Comparison of ENCODE assay signal across 18 mouse cellular contexts in the genomic region with DNA sequence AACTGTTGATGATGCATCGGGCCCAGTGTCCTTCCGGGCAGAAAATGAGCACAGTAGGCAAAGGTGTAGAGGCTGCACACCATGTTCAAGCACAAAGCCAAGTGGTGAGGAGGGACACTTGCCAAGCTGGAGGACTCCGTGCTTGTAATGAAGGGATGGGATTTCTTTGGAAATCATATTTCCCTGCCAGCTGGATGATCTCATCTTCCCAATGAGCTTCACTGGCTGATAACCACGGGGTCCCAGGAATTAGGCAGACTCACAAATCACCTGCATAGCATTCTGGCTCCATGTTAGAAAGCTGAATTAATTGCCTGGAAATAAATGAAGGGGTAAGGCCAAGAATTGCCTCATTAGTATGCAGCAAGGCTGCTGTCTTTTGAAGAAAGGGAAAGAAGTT.
DNase-seq lines count a peak whose midpoint lies in the region; ATAC-seq and TF ChIP-seq lines count a peak whose summit lies in the region.
"Had no signal": no experiment of that assay in that cellular context is flagged by ENCODE, and none has a peak within 500 bp of the region (broad histone marks: within the 10 kb centered on the region; RNA-seq: fewer than 3 reads in every experiment).

No protein-coding gene starts in this region.

- no peaks in the 10 kb centered on the region for H3K9me3 ChIP-seq in midbrain, embryonic 14.5 days (ENCODE audit: control insufficient read depth, low read length)
- no peaks in the 10 kb centered on the region for H3K9me3 ChIP-seq in midbrain, embryonic 10.5 days (replicated peaks)
- no peaks in the 10 kb centered on the region for H3K9me3 ChIP-seq in neural tube, embryonic 13.5 days
- H3K9me3 ChIP-seq: intestine, embryonic 15.5 days; midbrain, embryonic 12.5 days; neural tube, embryonic 12.5 days had no signal

- H3K9ac ChIP-seq in midbrain, embryonic 14.5 days (replicated peaks; ENCODE audit: low read length), result no peak overlapping the region
- no peak overlapping the region for H3K9ac ChIP-seq in neural tube, embryonic 13.5 days
- H3K9ac ChIP-seq: intestine, embryonic 15.5 days; liver, embryonic 14.5 days; midbrain, embryonic 12.5 days; neural tube, embryonic 12.5 days had no signal

- no peak overlapping the region for H3K4me2 ChIP-seq in midbrain, embryonic 14.5 days (ENCODE audit: low read length)
- H3K4me2 ChIP-seq in neural tube, embryonic 13.5 days, result no peak overlapping the region
- H3K4me2 ChIP-seq: intestine, embryonic 15.5 days; midbrain, embryonic 12.5 days; neural tube, embryonic 12.5 days had no signal

- no peaks in the 10 kb centered on the region for H3K4me1 ChIP-seq in cerebellum, adult 2 months (ENCODE audit: control insufficient read depth, insufficient read depth, low read length)
- no peaks in the 10 kb centered on the region for H3K4me1 ChIP-seq in midbrain, embryonic 14.5 days (ENCODE audit: control insufficient read depth, insufficient read depth, low read length)
- H3K4me1 ChIP-seq in midbrain, embryonic 10.5 days, result no peaks in the 10 kb centered on the region
- H3K4me1 ChIP-seq in neural tube, embryonic 13.5 days (replicated peaks), result peaks cover 11% of the 10 kb centered on the region
- H3K4me1 ChIP-seq in thymus, adult 2 months (replicated peaks; ENCODE audit: control insufficient read depth, insufficient read depth, low read length), result no peaks in the 10 kb centered on the region
- H3K4me1 ChIP-seq: intestine, embryonic 15.5 days; midbrain, embryonic 12.5 days; neural tube, embryonic 12.5 days had no signal

- peak; percentile 26 to 67 for DNase-seq in cerebellum, adult 2 months
- no peak for DNase-seq in cerebellum, adult 11 months
- peak; percentile 41 for DNase-seq in midbrain, embryonic 14.5 days
- DNase-seq in midbrain, embryonic 10.5 days (ENCODE audit: low spot score), result no peak
- peak; percentile 56 to 75 for DNase-seq in cerebellum, postnatal 25 days
- DNase-seq in thymus, adult 2 months, result no peak
- no peak for DNase-seq in thymus, postnatal 36 days
- DNase-seq: gastrocnemius, adult 2 months; heart, postnatal 10 days; kidney, postnatal 36 days; lung, postnatal 10 days; thymus, postnatal 4 days had no signal

- TF ChIP-seq POLR2A in cerebellum, adult 2 months (IDR thresholded peaks at IDR 0.05; ENCODE audit: borderline replicate concordance, insufficient read depth, low read length), result no peak
- TF ChIP-seq POLR2A in thymus, adult 2 months (IDR thresholded peaks at IDR 0.05; ENCODE audit: control insufficient read depth, extremely low read depth, insufficient read depth, low read length, poor library complexity), result no peak

- H3K4me3 ChIP-seq in cerebellum, adult 2 months (replicated peaks; ENCODE audit: insufficient read depth, low read depth, low read length), result no peak overlapping the region
- no peak overlapping the region for H3K4me3 ChIP-seq in midbrain, embryonic 14.5 days (replicated peaks; ENCODE audit: low read depth, low read length)
- H3K4me3 ChIP-seq in midbrain, embryonic 10.5 days, result no peak overlapping the region
- H3K4me3 ChIP-seq in neural tube, embryonic 13.5 days, result no peak overlapping the region
- no peak overlapping the region for H3K4me3 ChIP-seq in thymus, adult 2 months (ENCODE audit: control insufficient read depth, insufficient read depth, low read length)
- H3K4me3 ChIP-seq: gastrocnemius, adult 2 months; intestine, embryonic 15.5 days; midbrain, embryonic 12.5 days; neural tube, embryonic 12.5 days had no signal

- no peak for TF ChIP-seq CTCF in cerebellum, adult 2 months (IDR thresholded peaks at IDR 0.05; ENCODE audit: borderline replicate concordance, insufficient read depth, low read depth, low read length)
- TF ChIP-seq CTCF in thymus, adult 2 months (IDR thresholded peaks at IDR 0.05; ENCODE audit: borderline replicate concordance, control insufficient read depth, extremely low read depth, insufficient read depth, low read length, poor library complexity), result no peak

- no peak overlapping the region for H3K27ac ChIP-seq in cerebellum, adult 2 months (ENCODE audit: insufficient read depth, low read length)
- no peak overlapping the region for H3K27ac ChIP-seq in midbrain, embryonic 14.5 days (replicated peaks; ENCODE audit: low read depth, low read length)
- no peak overlapping the region for H3K27ac ChIP-seq in midbrain, embryonic 10.5 days (replicated peaks)
- H3K27ac ChIP-seq in neural tube, embryonic 13.5 days (replicated peaks), result peak overlapping the region; percentile 59
- no peak overlapping the region for H3K27ac ChIP-seq in thymus, adult 2 months (ENCODE audit: control insufficient read depth, insufficient read depth, low read length)
- H3K27ac ChIP-seq: gastrocnemius, adult 2 months; intestine, embryonic 15.5 days; liver, embryonic 14.5 days; midbrain, embryonic 12.5 days; neural tube, embryonic 12.5 days had no signal

- no peak for ATAC-seq in midbrain, embryonic 14.5 days (ENCODE audit: low FRiP score, low TSS enrichment)
- peak; percentile 61; the same call in 1 of the 2 replicates for ATAC-seq in neural tube, embryonic 13.5 days (ENCODE audit: low read depth)
- ATAC-seq: intestine, embryonic 15.5 days; Patski had no signal

- no peaks in the 10 kb centered on the region for H3K36me3 ChIP-seq in midbrain, embryonic 14.5 days (ENCODE audit: control insufficient read depth, insufficient read depth, low read length)
- H3K36me3 ChIP-seq in midbrain, embryonic 10.5 days, result no peaks in the 10 kb centered on the region
- H3K36me3 ChIP-seq in neural tube, embryonic 13.5 days, result no peaks in the 10 kb centered on the region
- H3K36me3 ChIP-seq in thymus, adult 2 months (ENCODE audit: control insufficient read depth, insufficient read depth, low read length), result no peaks in the 10 kb centered on the region
- H3K36me3 ChIP-seq: intestine, embryonic 15.5 days; midbrain, embryonic 12.5 days; neural tube, embryonic 12.5 days had no signal

- H3K27me3 ChIP-seq in cerebellum, adult 2 months (ENCODE audit: control insufficient read depth, insufficient read depth, low read length), result no peaks in the 10 kb centered on the region
- no peaks in the 10 kb centered on the region for H3K27me3 ChIP-seq in midbrain, embryonic 14.5 days (ENCODE audit: control insufficient read depth, insufficient read depth, low read length)
- no peaks in the 10 kb centered on the region for H3K27me3 ChIP-seq in midbrain, embryonic 10.5 days (ENCODE audit: low read depth, poor library complexity, severe bottlenecking)
- H3K27me3 ChIP-seq in neural tube, embryonic 13.5 days, result no peaks in the 10 kb centered on the region
- H3K27me3 ChIP-seq in thymus, adult 2 months (ENCODE audit: control insufficient read depth, insufficient read depth, low read length), result no peaks in the 10 kb centered on the region
- H3K27me3 ChIP-seq: intestine, embryonic 15.5 days; midbrain, embryonic 12.5 days; neural tube, embryonic 12.5 days had no signal

- WGBS in cerebellum, adult 2 months, result 4% methylated on average over 4 of the region's 4 CpGs
- WGBS in midbrain, embryonic 14.5 days, result 73% methylated on average over 4 of the region's 4 CpGs
- WGBS in midbrain, embryonic 10.5 days, result 89% methylated on average over 4 of the region's 4 CpGs
- WGBS in neural tube, embryonic 13.5 days, result 44% methylated on average over 4 of the region's 4 CpGs
- 81% methylated on average over 4 of the region's 4 CpGs for WGBS in thymus, adult 2 months

Comparison
In these comparisons a context has a peak if more than half of its experiments do, and no peak if none do; other contexts are left out.
1. DNase-seq: peak in cerebellum, adult 2 months (2 of 2), midbrain, embryonic 14.5 days (single experiment) and cerebellum, postnatal 25 days (2 of 2); none in cerebellum, adult 11 months (single experiment), midbrain, embryonic 10.5 days (single experiment), thymus, adult 2 months (single experiment) and thymus, postnatal 36 days (0 of 2).